Mouse (Mus musculus) liver, postnatal 0 days (tissue): ENCODE results near the gene Mthfsl. TPM values are rescaled to one million over a fixed set of nuclear protein-coding genes. Genes with fewer than 3 reads are reported as not detected.

Experiments
- polyA plus RNA-seq: library from polyadenylated mRNA; unstranded; fragments of >200 nt; fragmentation: Nextera tagmentation; extraction: Ambion mirVana; gene quantifications from 2 replicates; pipeline ENCODE4 v1.2.1, GENCODE M21; 2015

The Mthfsl gene
- polyA plus RNA-seq, 1 experiment from 2014 or later, result 50.6 TPM

Other genes starting within 250 kb of the Mthfsl start
- 25.6 and 27.3 TPM in 2 replicates for gene Syncrip, start 237.7 kb downstream of the Mthfsl start, polyA plus RNA-seq
- 4.5 and 4.6 TPM in 2 replicates for gene Zfp949, start 172.3 kb downstream of the Mthfsl start, polyA plus RNA-seq
- 0.05 TPM in 1 of 2 replicates, not detected in the other for gene Trim43a, start 139.4 kb downstream of the Mthfsl start, polyA plus RNA-seq
- 0.98 and 1.0 TPM in 2 replicates for gene Bcl2a1d, start 11.6 kb upstream of the Mthfsl start, polyA plus RNA-seq
- gene Trim43c, start 118.9 kb upstream of the Mthfsl start, polyA plus RNA-seq, result not detected in 2 replicates
- gene Bcl2a1a, start 236.6 kb upstream of the Mthfsl start, polyA plus RNA-seq, result 1.1 and 1.9 TPM in 2 replicates